In genomic region chr4:57140992-57141717, GRCm38 (mm10) we compare ENCODE assay signal across 8 mouse cellular contexts. TPM values are rescaled to one million over a fixed set of nuclear protein-coding genes. Genes with fewer than 3 reads are reported as not detected.
A peak's percentile ranks its signal among the peaks of the same experiment; 100 is the strongest.
DNase-seq lines count a peak whose midpoint lies in the region; ATAC-seq lines count a peak whose summit lies in the region.

No protein-coding gene starts in this region.

- ATAC-seq in cerebellum, adult (ENCODE audit: insufficient number of reproducible peaks, low FRiP score, low TSS enrichment) = no peak
- ATAC-seq in limb, embryonic 12.5 days (ENCODE audit: insufficient number of reproducible peaks, insufficient read depth, low FRiP score, low TSS enrichment, low read depth) = no peak
- ATAC-seq in monocyte, adult 5-6 weeks (replicated peaks; ENCODE audit: insufficient number of reproducible peaks, low FRiP score, low TSS enrichment, poor library complexity, severe bottlenecking) = no peak

- H3K4me3 ChIP-seq in limb, embryonic 12.5 days (replicated peaks) = peak overlapping the region; percentile 72

- WGBS in limb, embryonic 12.5 days = 9% methylated on average over 15 of the region's 15 CpGs

- H3K9me3 ChIP-seq in limb, embryonic 12.5 days = no peaks in the 10 kb centered on the region

- peaks cover 18% of the 10 kb centered on the region for H3K27me3 ChIP-seq in limb, embryonic 12.5 days
- H3K27me3 ChIP-seq in splenic B cell, adult 2 months (ENCODE audit: control insufficient read depth, insufficient read depth, low read length, poor library complexity, severe bottlenecking) = peaks cover 6% of the 10 kb centered on the region

- H3K27ac ChIP-seq in limb, embryonic 12.5 days = no peak overlapping the region

- H3K4me1 ChIP-seq in limb, embryonic 12.5 days (replicated peaks) = peaks cover 41% of the 10 kb centered on the region

- H3K9ac ChIP-seq in limb, embryonic 12.5 days (replicated peaks) = peak overlapping the region; percentile 77; the same call in 1 of the 2 replicates

- no peaks in the 10 kb centered on the region for H3K36me3 ChIP-seq in limb, embryonic 12.5 days
- H3K36me3 ChIP-seq in splenic B cell, adult 2 months (ENCODE audit: control insufficient read depth, insufficient read depth, low read length, poor library complexity, severe bottlenecking) = no peaks in the 10 kb centered on the region

- H3K4me2 ChIP-seq in limb, embryonic 12.5 days = peak overlapping the region; percentile 88

- peak; percentile 72 for DNase-seq in cerebellum, adult 9-10 months
- DNase-seq in retina, postnatal 1 day = peak; percentile 36
- no peak for DNase-seq in retina, embryonic 14.5 days (ENCODE audit: low spot score)
- DNase-seq in splenic B cell, adult 2 months (ENCODE audit: low read depth, low spot score) = peak; percentile 15
- no peak for DNase-seq in gastrocnemius, adult 8-10 months (ENCODE audit: low spot score in 2 of 2)

RNA-seq across cellular contexts. Expression of gene Epb41l4b, which starts 2.1 kb away (rescaled TPM):
- polyA plus RNA-seq in limb, embryonic 12.5 days (2016; fragmentation: Nextera tagmentation; extraction: Ambion mirVana) = 2.2 and 2.4 TPM in 2 replicates
- 0.58 TPM in 1 of 3 replicates, not detected in the others for total RNA-seq in monocyte, adult 5-6 weeks (2017)
- 1 to 10 TPM; 3.6 to 7.4 (median 5.8) TPM for total RNA-seq in gastrocnemius, adult 8-10 months (2022)

Comparison
In these comparisons a context has a peak if more than half of its experiments do, and no peak if none do; other contexts are left out.
1. DNase-seq: peak in cerebellum, adult 9-10 months (single experiment), retina, postnatal 1 day (single experiment) and splenic B cell, adult 2 months (single experiment); none in retina, embryonic 14.5 days (single experiment) and gastrocnemius, adult 8-10 months (0 of 2).